Mouse (Mus musculus) CD4-positive, CD25-positive, alpha-beta regulatory T cell, adult 2 months (primary cell): ENCODE data around the gene Topbp1.

Experiments
- DNase-seq: peaks from one replicate; pipeline ENCODE4 v3.0.0-alpha.2; 2012; ENCODE audit warnings: low read depth, low spot score

Gene Topbp1

GRCm38 (mm10) chr9:103304927-103305326, at the start of gene Topbp1, which contains the start of gene 1300017J02Rik:
TSS of gene Topbp1 (plus strand) at chr9:103305215.
TSS of gene 1300017J02Rik (minus strand) at chr9:103305082.
- DNase-seq, result peak; percentile 95

DNA sequence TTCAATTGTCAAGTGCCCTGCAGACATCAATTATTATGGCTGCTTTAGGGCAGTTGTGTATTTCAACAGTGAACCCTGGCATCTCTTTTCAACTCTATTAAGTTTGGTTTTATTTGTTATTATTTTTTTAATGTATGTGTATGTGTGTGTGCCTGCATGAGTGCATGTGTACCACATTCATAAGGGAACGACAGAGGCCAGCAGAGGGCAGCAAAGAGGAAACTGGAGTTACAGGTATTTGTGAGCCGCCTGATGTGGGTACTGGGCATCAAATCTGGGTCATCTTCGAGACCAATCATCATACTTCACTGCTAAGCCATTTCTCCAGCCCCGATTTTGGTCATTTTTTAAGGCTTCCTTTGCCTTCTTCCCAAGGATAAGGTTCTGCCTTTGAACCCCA, 39.2 kb upstream of the Topbp1 start:
- no peak for DNase-seq

- no peak for DNase-seq
Observed at GRCm38 (mm10) chr9:103271104-103271503, 33.9 kb upstream of the Topbp1 start.

DNA sequence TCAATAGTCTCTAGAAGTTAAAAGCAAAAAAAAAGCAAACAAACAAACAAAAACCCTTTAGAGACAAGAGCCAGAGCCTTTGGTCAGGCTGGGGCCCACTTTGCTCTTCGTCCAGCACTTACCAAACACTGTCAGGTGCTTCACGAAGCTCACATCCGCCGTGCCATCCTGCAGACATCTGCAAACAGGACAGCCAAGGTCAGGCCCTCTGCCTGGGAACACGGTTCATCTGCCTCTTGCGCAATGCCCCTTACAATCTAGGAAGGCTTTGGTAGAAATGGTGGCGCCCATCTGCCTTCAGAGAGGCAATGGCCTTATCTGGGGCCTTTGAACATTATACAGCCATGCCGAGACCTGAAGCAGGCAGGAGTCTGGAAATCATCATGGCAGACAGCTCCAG, 30.2 kb upstream of the Topbp1 start:
- no peak for DNase-seq

- DNase-seq, result no peak
Observed at GRCm38 (mm10) chr9:103275676-103276075, 29.3 kb upstream of the Topbp1 start.

- DNase-seq, result no peak
Observed at GRCm38 (mm10) chr9:103276876-103277275, 28.1 kb upstream of the Topbp1 start.

DNA sequence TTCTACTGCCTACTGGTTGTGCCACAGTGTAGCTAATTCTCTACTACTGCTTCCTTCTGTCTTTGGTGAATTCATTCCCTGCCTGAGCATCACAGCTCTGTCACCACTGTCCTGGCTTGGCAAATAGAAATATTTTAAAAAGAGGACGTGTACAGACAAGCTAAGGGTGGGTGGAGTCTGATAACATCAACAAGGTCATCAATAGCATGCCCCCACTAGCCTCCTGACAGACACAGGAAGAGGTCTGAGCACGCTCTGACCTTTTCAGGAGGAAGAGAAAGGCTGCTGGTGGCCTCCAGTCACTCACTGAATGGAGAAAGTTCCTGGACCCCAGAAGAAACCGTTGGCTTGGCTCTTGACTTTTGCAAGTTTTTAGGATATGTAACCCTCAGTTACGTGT, 18.6 kb upstream of the Topbp1 start:
- DNase-seq, result no peak

- DNase-seq, result no peak
Observed at GRCm38 (mm10) chr9:103286901-103287422, 18.1 kb upstream of the Topbp1 start.

DNA sequence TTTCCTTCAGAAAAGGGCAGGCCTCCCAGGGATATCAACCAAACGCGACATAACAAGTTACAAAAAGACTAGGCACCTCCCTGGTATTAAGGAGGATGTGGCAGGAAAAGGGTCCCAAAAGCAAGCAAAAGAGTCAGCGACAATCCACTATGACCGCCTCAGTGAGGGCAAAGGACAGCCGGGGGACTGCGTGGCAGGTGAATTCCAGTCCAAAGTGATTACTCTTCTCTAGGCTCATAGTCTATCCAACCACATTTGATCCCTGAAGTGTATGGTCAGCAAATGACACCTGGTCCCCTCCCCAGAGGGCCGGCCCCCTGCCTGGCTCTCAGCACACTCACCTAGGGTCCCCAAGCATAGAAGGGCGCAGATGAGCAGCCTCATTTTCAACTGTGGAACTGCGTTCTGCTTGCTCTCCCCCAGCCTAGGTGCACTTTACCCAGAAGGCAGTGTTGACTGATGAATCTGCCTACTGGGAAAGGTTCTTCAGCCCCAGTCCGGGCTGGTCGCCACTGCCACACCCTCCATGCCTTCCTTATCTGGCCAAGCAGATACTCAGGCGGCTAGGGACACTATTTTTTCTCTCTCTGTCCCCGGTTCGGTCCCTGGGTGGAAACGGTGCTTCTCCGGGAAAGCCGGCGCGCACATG, 17.1 kb upstream of the Topbp1 start:
- no peak for DNase-seq

- no peak for DNase-seq
Observed at GRCm38 (mm10) chr9:103288489-103289180, 16.4 kb upstream of the Topbp1 start.

DNA sequence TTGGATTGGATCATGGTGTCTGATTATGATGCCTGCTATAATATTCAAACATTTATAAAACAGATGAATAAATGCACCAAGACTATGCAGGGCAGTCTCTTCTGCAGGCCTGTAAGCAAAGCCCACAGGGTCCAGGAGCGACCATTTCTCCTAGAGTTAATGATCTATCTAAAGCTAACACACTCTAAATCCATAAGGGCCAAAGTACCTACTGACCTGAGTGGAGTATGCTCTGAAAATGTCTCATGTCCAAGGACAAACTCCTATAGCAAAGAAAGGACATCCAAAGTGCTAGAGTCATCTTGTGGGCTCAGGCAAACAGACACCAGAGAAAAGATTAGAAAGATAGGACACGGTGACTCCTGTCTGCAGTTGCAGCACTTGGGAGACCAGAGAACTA, 10.5 kb upstream of the Topbp1 start:
- no peak for DNase-seq

DNA sequence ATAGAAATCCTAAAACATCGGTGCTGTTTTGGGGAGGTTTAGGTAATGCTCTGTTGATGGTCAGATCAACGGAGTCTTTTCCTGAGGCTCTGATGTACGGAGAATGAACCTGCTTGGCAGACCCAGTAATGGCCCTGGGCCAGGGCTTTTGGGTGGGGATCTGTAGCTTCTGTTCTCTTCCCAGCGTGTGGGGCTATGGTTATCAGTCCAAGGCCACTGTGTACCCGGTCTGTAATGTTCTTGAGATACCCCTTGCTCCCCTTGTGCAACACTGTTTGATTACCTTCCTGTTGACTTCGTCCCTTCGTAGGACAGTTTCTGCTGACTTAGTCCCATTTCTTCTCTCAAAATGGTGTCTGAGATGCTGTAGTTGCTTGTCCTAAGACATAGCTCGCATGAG, 3.9 kb upstream of the Topbp1 start:
- no peak for DNase-seq

DNA sequence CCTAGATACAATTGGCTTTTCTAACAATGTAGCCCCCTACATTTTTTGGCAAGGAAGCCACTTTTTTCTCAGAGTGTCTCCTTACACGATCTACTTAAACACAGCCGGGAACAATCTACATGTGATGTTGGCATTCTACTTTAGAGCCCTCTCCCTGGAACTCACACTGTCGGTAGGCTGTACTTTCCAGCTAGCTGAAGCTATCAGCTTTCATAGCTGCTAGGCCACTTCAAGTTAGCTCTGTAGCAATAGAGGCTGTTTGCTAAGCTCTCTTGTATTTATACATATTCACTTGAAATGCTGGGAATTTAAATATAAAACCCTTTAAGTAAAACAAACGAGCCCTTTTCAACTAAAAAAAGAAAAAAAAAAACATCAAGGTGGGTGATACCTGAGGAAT, 2.8 kb upstream of the Topbp1 start:
- no peak for DNase-seq

- DNase-seq, result peak; percentile 72
Observed at GRCm38 (mm10) chr9:103302666-103303065, 2.3 kb upstream of the Topbp1 start.

DNA sequence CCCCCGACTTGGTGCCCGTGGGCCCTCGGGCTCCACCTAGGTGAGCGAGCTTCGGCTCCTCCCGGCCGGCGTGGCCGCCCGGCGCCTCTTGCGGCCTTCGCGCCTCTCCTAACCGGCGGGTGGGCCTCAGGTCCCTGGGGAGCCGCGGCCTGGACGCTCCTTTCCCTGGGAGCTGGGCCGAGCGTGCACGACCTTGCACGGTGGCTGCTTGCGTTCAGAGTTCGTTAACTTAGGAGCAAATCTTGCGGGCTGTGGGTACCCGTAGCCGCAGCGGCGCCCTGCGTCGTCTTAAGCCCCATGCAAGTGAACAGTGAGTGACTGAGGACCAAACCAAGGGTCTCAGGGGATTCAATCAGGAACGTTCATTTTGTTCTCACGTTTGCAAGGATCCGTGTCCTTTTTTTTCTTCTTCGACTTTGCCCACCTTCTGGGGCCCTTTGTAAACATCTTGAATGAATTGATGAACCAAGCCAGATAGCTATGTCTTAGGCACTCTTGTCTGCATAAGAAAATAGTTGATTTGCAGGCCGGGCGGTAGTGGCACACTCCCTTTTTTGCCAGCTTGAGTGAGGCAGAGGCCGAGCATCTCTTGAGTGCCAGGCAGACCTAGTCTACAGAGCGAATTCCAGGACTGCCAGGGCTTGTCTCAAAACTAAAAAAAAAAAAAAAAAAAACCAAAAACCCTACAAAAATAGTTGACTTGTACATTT, 472 bp downstream of the Topbp1 start:
- DNase-seq, result no peak

- DNase-seq, result no peak
Observed at GRCm38 (mm10) chr9:103309832-103310231, 4.8 kb downstream of the Topbp1 start.

DNA sequence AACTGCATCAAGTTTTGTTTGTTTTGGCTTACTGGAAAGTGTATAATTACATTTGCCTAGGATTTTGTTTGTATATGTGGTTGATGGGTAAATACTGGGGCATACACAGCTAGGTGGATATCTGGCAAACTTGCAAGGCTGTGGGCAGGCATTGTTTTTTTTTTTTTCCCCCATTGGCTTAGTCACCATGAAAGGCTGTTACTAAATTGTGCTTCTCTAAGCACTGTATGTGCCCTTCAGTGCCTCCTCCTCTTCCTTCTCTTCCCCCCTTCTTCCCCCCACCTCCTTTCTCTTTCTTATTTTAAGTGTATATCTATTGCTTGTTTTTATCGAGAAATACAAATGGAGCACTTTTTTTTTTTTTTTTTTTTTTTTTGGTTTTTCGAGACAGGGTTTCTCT, 19.7 kb downstream of the Topbp1 start:
- DNase-seq, result no peak

GRCm38 (mm10) chr9:103326449-103326848, 21.4 kb downstream of the Topbp1 start:
- no peak for DNase-seq

DNA sequence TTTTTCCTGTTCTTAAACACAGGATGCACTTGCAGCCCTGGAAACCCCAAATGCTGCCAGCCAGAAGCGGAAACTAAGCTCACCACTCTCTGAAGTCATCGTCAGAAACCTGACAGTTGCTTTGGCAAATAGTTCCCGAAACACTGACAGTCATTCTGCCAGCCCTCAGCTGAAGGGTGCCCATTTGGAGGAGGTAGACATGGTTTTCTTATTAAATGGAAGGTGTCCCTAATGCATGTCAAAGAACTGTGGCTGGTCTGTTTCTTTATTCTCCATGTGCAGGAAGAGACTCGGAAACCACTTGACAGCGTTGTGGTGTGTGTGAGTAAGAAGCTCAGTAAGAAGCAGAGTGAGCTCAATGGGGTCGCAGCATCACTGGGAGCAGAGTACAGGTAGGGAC, 27.6 kb downstream of the Topbp1 start:
- DNase-seq, result no peak

- DNase-seq, result peak; percentile 20
Observed at GRCm38 (mm10) chr9:103336912-103337311, 31.9 kb downstream of the Topbp1 start.

DNA sequence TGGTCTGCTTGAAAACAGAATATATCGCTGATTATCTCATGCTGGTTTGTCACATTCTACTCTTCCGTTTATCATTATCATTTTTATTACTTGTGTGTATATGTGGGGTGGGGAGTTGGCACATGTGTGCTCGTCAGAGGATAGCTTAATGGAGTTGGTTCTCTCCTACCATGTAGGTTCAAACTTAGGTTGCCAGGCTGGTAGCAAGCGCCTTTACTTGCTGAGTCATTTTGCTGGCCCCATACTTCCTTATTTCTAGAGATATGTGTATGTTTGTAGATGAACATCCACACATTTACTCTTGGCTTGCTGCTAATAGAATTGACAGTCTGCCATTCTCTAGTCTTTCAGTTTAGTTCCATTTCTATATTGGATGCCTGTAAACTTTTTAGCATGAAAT, 42.0 kb downstream of the Topbp1 start:
- no peak for DNase-seq

- no peak for DNase-seq
Observed at GRCm38 (mm10) chr9:103347996-103348490, 43.0 kb downstream of the Topbp1 start.
